Mouse (Mus musculus) thymus, adult 18-20 months (tissue): ENCODE results near the gene Pxdn.

Experiments used
- DNase-seq, 2 experiments: peaks; one replicate each; pipeline ENCODE4 v3.0.0; 2022; ENCODE audit warnings: mixed read lengths in 2 of 2

Gene Pxdn

DNA sequence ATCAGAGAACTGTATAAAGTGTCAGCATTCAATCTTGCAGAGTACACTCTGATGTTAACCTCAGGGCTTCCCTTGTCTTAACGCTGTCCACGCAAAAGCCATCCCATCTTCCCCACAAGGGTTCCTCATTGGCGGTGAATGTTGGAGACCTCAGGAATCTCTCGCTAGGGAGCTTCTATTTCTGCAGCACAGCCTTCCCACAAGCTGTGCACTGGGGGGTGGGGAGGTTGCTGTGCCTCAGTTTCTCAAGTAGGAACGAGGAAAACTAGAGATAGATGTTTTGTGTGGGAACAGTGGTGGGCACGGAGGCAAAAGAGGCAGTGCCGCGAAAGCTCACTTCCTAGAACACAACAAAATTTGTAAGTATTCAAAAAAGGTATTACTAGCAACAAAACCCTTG, at the start of gene Pxdn:
Gene Pxdn (plus strand): TSS at position 301 of the 400 bp plus-strand sequence.
- no peak for DNase-seq

DNA sequence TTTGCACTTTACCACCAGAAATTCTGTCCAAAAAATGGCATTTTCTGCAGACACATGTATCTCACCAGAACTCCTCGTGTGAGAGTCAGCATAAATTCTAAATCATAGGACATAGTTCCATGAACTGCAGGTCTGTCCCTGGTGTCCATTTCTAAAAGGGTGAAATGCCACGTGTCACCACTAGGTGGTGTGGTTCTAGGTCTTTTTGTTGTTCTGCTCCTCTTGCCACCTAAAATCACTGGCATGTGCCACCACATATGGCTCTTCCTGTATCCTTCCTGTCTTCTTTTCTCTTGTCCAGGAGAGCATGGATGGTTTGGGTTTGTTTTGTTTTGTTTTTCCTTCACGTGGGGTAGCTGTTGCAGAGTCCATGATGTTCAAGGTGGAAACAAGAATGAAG, 42.7 kb upstream of the Pxdn start:
- DNase-seq: no peak

DNA sequence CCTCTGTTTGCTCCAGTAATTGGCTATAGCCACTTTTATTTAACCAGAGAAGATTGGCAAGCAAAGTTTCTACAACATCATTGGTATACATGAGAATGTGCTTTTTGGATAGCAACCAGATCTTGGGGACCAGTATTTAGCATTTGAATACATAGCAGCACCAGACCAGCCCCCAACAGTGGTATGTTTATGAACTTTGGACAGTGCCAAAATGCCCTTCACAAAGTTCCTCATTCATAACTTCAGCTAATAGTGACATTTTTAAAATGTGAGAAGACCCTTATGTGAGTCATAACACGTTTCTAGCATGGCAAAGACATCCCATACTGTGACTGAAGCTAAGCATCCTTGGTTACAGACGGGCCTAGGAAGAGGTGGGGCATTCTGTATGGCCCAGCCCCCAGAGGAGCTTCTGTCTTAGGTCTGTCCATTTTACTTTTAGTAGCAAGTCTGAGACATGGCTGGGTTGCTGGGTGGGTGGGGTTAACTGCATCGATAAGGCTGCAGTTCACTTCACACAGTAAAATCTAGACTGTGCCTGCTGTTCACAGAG, 39.8 kb upstream of the Pxdn start:
- no peak for DNase-seq

DNA sequence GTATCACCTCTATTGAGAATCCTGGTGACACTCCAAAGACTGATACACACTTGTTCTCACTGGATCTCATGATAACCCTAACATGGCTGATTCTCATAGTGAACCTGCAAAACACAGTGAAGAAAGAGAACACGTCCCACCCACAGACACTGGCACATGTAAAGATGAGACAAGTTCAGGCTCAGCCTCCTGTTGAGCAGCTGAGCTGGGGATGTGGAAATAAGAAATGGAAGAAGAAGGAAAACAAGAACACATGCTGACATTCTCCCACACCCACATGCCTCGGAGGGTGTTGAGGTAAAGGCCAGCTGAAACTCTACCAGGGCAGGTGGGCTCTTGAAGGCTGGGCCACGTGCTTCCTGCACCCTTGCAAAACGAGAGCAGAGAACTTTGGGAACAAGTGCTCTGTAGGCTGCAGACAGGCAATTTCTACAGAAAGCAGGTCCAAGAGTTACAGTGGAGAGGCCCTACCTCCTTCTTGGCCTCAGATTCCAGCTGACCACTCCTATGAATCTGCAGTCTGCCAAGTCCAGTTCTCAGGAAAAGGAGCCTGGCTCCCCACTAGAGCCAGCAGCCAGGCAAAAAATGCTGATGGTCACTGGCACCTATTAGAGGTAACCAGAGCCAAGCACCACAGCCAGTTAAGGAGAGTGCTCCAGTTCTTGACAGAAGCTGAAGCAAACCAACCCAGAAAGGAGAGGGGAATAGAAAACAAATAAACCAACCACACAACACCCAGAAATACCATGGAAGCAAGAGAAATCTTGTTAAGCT, 33.1 kb upstream of the Pxdn start:
- no peak for DNase-seq

DNA sequence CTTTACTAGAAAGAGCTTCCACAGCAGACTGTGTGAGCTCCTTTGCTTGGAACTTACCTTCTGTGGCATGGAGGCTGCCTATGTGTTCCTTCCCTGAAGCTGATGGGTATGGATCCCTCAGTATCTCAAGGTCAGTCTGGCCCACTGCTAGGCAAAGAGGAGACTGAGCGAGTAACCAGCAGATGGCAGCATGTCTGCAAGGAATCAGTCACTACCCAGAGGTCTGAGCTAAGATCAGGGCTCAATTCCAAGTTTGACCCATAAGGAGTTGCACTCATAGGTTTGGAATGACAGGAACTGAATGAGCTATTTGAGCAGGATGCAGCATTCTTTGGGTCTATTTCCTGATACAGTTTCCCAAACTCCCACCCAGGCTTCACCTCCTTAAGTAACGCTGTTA, 30.4 kb upstream of the Pxdn start:
- no peak for DNase-seq

DNA sequence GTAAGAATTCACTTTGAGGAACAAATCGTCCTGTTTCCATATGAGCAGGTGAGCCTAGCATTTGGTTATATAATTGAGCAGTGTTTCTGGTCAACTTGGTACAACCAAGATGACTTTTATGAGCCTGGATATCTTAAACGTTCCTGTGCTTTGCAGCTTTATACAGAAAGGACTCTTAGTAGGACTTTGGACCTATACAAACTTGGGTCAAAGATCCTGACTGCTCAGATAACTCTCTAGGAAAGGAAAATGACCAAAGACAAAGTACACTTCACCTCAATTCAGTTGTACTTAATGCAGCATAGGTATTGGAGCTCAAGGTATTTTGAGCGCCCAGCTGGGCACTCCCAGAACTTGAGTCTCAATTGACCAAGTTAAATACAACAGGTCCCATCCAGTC, 21.3 kb upstream of the Pxdn start:
- DNase-seq: no peak

DNA sequence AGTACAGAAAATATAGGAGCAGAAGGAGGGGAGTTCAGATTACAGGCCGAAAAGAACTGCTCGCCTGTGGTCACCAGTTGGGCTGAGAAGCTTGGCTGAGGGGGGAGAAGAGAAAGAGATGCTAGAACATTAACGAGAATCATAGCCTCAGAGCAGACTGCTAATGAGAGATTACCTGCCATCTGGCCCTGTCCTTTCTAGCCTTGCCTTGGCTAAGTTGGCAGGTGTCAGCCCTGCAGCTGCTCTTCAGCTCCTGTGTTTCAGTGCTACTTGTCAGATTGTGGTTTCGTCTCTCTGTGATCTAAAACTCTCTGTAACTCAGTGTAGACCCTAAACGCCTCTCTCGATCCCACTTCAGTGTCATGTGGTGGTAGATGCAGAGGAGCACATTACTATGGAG, 20.6 kb upstream of the Pxdn start:
- no peak for DNase-seq

DNA sequence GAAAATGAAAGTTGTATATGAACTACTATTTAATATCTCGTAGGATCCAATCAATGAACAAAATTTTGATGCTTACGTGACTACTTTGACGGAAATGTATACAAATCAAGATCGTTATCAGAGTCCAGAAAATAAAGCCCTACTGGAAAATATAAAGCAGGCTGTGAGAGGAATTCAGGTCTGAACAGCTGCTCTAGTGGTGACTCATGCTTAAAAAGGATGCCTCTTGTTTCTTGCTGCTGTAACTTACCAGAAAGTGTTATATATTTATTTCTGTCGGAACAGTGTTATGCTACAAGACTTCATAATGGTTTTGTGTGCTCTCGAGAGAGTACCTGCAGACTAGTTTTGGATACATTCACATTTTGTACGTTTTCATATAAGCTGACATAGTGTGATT, 17.1 kb upstream of the Pxdn start:
- no peak for DNase-seq

DNA sequence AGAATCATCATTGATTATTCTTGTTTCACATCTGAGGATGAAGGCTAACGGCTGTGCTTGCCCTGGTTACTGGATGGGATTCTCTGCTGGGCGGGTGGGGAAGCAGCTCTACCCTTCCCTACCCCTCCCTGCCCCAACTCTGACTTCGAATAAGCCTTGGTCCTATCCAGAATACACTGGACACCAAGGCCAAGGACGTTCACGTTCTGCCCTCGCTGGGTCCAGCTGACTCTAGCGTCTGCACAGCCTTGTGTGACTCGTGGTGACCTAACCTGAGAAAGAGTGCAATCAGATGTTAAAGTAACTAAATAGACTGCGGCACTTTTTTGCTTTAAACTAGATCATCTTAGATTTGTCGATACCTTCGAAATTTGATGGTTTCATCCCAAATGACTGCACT, 15.9 kb upstream of the Pxdn start:
- no peak for DNase-seq

DNA sequence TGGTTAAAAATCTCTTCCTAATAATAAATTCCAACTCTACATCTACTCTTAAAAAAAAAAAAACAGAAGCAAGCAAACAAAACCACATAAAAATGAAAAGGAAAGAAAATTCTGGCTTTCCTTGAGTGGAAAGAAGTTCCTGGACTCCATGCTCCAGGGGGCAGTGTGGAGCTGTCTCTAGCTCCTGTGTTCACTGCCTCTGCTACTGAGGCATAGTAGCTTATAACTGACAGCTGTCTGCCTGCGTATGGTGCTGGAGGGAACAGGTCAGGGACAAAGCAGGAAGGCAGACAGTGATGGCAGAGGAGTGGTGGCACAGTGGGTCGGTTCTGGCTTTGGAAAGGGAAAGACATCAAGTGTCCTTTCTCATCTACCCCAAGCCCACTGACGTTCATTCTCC, 10.5 kb upstream of the Pxdn start:
- DNase-seq: no peak

DNA sequence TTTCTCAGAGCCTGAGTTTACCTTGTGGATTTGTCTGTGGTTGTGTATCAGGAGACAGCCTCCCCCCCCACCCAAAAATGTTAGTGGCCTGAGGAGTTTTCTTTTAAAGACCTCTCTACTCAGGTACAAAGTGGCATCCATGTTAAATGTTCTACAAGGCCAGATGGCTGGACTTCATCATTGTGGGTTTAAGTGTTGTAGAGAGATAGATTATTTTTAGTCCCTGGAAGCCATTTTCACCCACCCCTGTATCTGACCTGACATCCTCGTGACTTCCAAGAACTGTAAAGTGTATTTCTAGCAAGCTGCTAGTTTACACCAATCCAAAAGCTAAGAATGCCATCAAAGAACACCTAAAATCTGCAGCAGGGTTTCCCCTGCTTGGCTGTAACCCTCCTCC, 6.8 kb upstream of the Pxdn start:
- no peak for DNase-seq

DNA sequence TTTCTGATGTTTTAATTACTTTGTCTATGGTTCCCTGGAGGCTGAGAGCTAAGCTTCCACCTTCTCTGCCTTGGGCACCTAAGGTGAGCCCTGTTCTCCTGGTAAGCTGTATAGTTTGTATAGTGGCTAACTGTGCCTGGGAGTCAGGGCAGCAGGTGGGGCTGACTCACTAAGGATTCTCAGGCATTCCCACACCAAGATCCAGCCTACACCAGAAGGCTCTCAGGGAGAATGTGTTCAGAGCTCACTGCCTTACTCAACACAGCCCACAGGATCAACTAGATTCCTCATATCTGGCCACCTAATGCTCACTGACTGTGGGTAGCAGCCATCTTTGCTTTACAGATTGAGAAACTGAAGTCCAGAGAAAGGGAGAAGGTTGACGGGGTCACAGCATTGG, 4.5 kb upstream of the Pxdn start:
- DNase-seq: no peak

DNA sequence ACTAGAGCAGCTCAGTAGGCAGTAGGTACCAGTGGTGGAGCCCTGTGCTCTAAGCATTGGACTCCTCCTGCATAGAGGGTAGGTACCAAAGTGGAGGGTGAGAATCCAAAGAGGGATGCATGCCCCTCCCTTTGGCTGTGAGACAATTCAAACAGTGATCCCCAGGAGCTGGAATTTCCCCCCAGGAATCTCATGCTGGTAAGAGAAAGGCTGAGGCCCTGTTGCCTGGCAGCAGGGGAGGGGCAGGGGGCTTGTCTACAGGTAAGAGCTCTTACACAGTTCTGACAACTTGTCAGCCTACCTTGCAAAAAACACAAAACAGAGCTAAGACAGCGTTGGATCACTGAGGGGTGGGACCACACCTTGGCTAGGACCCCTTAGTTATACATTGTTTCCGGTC, 3.9 kb upstream of the Pxdn start:
- no peak for DNase-seq

DNA sequence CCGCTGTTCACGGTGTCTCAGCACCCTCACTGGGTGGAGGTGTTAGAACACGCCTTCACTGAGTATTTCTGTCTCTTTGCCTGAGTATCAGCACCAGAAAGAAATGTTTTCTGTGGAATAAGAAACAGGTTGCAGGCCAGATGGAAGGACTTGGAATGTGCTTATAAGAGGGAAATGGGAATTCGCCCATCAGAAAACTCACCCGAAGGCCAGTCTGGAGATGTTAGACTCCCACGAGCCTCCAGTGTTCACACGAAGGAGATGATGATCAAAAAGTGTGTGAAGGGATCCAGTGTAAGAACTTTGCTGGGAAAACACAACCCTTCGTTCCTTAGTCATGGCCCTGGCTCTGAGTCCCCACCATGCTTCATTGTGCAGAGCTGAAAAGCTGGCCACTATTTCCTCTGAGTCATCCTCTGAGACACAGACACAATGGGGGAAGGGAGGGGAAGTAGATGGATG, 3.3 kb upstream of the Pxdn start:
- no peak for DNase-seq

DNA sequence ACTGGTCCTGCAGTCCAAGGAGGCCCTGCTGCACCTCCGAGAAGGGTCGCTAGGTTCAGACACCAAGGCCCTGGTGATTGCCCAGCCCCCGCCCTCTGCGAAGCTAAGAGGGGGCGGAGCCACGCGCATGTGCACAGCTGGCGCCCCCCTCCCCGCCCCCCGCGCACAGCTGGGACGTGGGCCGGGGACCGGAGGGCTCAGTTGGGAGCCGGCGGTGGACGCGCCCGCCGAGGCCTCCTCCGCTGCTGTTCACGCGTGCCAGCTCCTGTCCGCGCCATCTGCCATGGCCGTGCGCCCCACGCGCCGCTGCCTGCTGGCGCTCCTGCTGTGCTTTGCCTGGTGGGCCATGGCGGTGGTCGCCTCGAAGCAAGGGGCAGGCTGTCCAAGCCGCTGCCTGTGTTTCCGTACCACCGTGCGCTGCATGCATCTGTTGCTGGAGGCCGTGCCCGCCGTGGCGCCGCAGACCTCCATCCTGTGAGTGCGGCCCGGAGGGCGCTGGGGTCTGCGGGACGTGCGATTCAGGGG, 505 bp downstream of the Pxdn start:
- no peak for DNase-seq

DNA sequence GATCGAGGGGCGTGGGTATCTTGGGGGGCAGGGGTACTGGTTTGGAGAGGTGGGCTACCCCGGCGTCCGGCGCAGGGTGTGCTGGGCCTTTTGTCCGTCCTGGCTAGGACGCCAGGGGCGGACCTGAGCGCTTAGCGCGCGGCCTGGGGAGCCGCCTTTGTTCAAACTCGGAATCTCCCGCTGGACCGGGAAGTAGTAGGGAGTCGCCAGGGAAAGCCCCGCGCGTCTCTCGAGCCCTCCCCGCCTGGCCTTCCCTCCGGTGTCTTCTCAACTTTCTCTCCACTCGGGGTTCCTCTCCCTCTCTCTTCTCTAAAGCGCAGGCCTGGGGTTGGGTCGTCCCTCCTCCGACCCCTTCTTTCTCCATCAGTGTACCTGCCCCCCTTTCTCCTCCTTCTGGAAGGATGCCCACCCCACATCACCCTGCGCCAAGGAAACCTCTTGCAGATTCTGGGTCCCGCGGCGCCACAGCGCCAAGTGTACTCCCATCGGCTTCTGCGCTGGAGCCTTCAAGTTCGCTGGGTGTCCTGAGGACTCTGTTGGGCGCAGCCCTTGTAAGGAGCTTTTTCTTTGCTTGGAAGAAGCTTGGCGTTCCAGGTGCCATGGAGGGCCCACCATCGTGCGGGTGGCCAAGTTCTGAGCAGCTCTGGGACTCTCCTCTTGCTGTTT, 1.1 kb downstream of the Pxdn start:
- DNase-seq: no peak

DNA sequence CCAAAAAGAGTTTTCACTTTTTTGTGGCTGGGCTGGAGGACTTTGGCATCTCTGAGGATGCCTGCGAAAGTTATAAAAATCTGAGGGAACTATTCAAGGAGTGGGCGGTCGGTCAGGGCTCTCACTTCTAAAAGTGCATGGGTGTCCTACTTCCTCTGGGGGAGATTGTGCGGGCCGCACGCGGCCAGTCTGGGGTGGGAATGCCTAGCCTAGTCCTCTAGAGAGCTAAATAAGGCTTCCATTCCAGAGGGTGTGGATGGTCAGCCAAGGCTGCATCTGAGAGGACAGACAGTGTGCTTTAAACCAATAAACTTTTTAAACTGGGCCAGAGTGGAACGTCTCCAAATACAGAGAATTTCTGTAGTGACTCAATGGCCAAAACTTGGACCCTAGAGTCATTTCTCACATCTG, 1.9 kb downstream of the Pxdn start:
- no peak for DNase-seq

DNA sequence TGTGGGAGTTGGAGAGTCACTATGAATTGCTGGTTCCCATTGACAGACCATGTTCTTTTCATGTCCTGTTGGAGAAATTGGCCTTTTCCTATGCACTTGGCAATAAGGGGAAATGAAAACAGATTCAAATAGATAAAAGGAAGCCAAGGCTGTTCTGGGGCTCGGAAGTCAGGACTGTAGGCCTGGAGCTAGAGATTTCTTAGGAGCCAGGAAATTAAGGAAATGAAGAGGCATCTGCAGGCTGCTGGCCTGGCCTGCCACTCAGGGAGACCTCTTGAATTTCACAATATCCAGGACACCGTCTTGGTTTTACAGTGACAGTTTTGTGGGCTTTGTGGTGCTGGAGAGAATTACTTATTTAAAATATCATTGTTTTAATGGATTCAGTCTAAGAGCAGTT, 5.0 kb downstream of the Pxdn start:
- DNase-seq: no peak

DNA sequence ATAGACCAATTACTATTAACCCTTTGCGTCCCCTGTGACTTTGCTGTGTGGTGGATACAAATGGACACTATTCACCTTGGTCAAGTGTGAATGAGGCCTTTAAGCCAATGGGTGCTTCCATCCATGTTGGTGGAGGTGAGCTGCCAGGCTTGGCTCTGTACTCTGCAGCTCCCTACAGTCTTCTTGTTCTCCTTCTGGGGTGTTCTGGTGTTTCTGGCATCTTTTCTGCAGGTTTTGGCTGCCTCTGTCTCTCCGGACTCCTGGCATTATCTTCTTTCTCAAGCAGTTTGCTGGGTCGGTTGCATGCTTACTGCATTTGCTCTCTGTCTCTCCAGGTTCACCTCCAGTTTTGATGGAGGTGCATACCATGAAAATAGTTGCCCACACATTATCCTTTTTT, 7.2 kb downstream of the Pxdn start:
- DNase-seq: no peak

DNA sequence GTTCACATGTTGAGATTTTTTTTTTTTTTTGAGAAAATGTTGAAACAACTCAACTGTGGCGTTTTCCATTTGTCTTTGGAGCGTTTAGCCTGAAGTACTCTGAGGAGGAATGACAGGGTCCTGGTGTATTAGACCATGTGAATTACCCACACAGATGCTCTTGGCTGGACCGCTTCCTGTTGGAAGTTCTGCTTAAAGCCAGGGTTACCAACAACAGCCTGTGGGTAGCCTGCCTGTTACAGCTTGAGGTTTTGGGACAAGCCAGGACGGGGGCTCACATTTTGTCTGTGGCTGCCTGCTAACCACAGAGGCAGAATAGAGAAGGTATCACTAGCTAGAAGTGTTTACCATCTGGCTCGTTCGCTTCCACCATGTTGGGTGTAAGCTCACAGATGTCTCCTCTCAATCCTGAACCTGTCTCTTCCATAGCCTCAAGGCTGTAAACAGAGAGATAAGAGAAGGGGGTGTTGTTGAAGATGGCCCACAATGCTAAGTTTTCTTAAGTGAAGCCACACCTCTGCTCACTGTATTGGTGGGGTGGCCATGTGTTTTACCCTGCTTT, 7.9 kb downstream of the Pxdn start:
- no peak for DNase-seq

DNA sequence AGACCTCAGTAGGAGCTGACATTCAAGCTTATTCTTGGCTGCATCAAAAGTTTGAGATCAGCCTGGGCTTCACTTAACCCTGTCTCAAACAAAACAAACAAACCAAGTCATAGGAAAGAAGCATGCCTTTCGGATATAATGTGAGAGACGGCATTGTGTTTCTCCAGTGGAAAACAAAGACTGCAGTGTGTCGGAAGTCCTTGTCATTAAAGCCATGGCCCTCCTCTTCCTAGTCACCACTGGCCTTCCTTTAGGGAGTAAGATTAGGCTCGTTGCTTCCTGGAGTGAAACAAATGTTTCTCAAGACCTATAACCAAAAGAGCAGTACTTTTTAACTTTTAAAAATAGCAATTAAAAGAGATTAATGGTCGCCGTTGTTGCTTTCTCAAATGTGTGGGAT, 13.6 kb downstream of the Pxdn start:
- no peak for DNase-seq

DNA sequence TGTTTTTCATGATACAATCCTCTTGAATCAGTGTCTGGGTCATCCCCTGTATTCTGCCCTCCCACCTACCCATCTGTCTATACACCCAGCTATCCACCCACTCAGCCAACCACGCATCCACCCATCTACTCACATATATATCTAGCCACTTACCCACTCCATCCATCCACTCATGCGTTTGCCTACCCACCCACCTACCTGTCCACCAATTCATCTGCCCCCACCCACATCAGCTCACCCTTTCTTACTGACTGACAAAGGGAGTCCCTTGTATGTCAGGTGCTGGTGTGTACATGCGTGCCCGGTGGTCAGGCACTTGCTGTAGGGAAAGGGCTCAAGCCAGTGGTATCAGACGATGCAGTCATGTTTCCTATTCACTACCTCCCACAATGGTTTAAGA, 14.1 kb downstream of the Pxdn start:
- no peak for DNase-seq

DNA sequence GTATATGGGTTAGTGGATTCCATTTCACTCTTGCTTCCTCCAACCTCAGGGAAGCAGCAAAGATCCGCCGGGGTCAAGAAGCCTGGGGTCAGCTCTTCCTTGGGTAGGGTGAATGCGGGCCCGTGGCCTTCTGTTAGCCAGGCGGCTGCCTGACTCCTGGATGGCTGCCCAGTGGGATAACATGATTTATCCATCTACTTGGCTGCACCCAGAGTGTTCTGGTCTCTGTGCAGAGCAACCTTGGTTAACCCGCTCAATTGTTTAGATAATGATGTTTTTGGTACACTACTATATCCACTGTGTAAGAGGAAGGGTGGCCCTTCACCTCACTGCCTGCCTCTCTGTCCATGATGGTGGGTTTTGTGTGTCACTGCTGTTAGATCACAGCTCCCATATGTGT, 14.7 kb downstream of the Pxdn start:
- no peak for DNase-seq

DNA sequence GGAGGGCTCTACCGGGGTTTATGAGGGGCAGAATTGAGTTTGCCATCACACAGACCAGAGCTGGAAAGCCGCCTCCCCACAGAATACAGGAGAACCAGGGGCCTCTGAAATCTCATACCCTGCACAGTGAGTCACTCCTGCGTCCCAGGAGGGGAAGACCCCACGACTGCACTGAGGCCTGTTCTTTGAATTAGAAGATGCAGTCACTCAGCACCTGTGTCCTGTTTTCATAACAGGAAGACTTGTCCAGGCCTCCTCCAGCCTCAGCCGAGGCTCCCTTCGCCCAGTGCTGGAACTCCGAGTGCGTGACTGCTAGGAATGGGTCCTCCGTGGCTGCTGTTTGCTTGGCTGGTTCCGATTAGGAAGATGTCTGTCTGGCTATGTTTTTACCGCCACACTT, 16.6 kb downstream of the Pxdn start:
- DNase-seq: no peak
